Mouse (Mus musculus) heart, embryonic 12.5 days (tissue): Measurements from ENCODE around the gene Tmem69. TPM values are rescaled to one million over a fixed set of nuclear protein-coding genes. Genes with fewer than 3 reads are reported as not detected.

ENCODE experiments used
- ATAC-seq: fragments of 200-750 bp; cut with Nextera tagmentation; 2 replicates; pipeline ENCODE4 v1.8.0; 2017; ENCODE audit warnings: moderate TSS enrichment, moderate library complexity; ENCODE audit not compliant: insufficient number of reproducible peaks, low FRiP score
- H3K27ac ChIP-seq: fragments of 300-500 bp; sonication (generic); 2 replicates; pipeline ENCODE4 v1.5.1; 2016; ENCODE audit warnings: mild to moderate bottlenecking, moderate library complexity; ENCODE audit not compliant: poor library complexity, severe bottlenecking
- H3K27me3 ChIP-seq: fragments of 300-500 bp; sonication (generic); replicated peaks from 2 replicates; pipeline ENCODE4 v1.6.1; 2016; ENCODE audit warnings: mild to moderate bottlenecking, moderate library complexity
- H3K36me3 ChIP-seq: fragments of 300-500 bp; sonication (generic); 2 replicates; pipeline ENCODE4 v1.6.1; 2016; ENCODE audit warnings: mild to moderate bottlenecking, moderate library complexity
- H3K4me1 ChIP-seq: fragments of 300-500 bp; sonication (generic); replicated peaks from 2 replicates; pipeline ENCODE4 v1.6.1; 2016; ENCODE audit warnings: mild to moderate bottlenecking
- H3K4me2 ChIP-seq: fragments of 300-500 bp; sonication (generic); 2 replicates; pipeline ENCODE4 v1.6.1; 2016; ENCODE audit warnings: mild to moderate bottlenecking, moderate library complexity
- H3K4me3 ChIP-seq: fragments of 300-500 bp; sonication (generic); 2 replicates; pipeline ENCODE4 v1.5.1; 2016; ENCODE audit warnings: mild to moderate bottlenecking
- H3K9ac ChIP-seq: fragments of 300-500 bp; sonication (generic); 2 replicates; pipeline ENCODE4 v1.6.1; 2016; ENCODE audit warnings: mild to moderate bottlenecking, moderate library complexity
- H3K9me3 ChIP-seq: fragments of 300-500 bp; sonication (generic); replicated peaks from 2 replicates; pipeline ENCODE4 v1.6.1; 2016; ENCODE audit warnings: mild to moderate bottlenecking, moderate library complexity
- WGBS: fragments of 180-500 bp; shearing (Covaris S2); methylation state at CpG from one replicate; pipeline ENCODE4 v1.1.7; 2016; 5-methylcytosine and 5-hydroxymethylcytosine counted together
- polyA plus RNA-seq: library from polyadenylated mRNA; unstranded; fragments of >200 nt; fragmentation: Nextera tagmentation; extraction: Ambion mirVana; gene quantifications from 2 replicates; pipeline ENCODE4 v1.2.1, GENCODE M21; 2016

The Tmem69 gene
- polyA plus RNA-seq, 1 experiment from 2014 or later: 23.3 TPM

GRCm38 (mm10) chr4:116537737-116538136, 18.0 kb downstream of the Tmem69 start:
- no peak for ATAC-seq
- H3K9ac ChIP-seq: no peak overlapping the region
- no peak overlapping the region for H3K4me2 ChIP-seq
- 83% methylated on average over 3 of the region's 3 CpGs for WGBS
- no peak overlapping the region for H3K4me3 ChIP-seq
- no peaks in the 10 kb centered on the region for H3K27me3 ChIP-seq
- 0 out of 2 replicates have a peak, but pooled peaks cover 3% of the 10 kb centered on the region for H3K9me3 ChIP-seq
- H3K36me3 ChIP-seq: peaks cover 22% of the 10 kb centered on the region
- no peak overlapping the region for H3K27ac ChIP-seq
- no peaks in the 10 kb centered on the region for H3K4me1 ChIP-seq

GRCm38 (mm10) chr4:116536351-116536750, 19.4 kb downstream of the Tmem69 start:
- ATAC-seq: no peak
- H3K36me3 ChIP-seq: peaks cover 21% of the 10 kb centered on the region
- no peak overlapping the region for H3K27ac ChIP-seq

GRCm38 (mm10) chr4:116531109-116531508, 24.6 kb downstream of the Tmem69 start:
- no peak overlapping the region for H3K4me2 ChIP-seq
- WGBS: 55% methylated on average over 2 of the region's 2 CpGs
- peaks cover 22% of the 10 kb centered on the region for H3K36me3 ChIP-seq
- H3K27me3 ChIP-seq: no peaks in the 10 kb centered on the region
- H3K4me3 ChIP-seq: no peak overlapping the region
- H3K9ac ChIP-seq: no peak overlapping the region
- peaks cover 3% of the 10 kb centered on the region; the same call in 1 of the 2 replicates for H3K9me3 ChIP-seq
- H3K27ac ChIP-seq: no peak overlapping the region
- no peak for ATAC-seq
- no peaks in the 10 kb centered on the region for H3K4me1 ChIP-seq

More at GRCm38 (mm10) chr4:116536351-116536750, 19.4 kb downstream of the Tmem69 start:
- Histone ChIP-seq H3K4me2 (no peak overlapping the region), H3K9me3 (0 out of 2 replicates have a peak, but pooled peaks cover 3% of the 10 kb centered on the region), H3K27me3 (no peaks in the 10 kb centered on the region), H3K9ac (no peak overlapping the region), H3K4me3 (no peak overlapping the region), H3K4me1 (no peaks in the 10 kb centered on the region)

- Histone ChIP-seq H3K4me2 (peak within 1 kb of the TSS; percentile 74), H3K27ac (peak within 1 kb of the TSS; percentile 93), H3K27me3 (no peaks in the 10 kb centered on the region), H3K36me3 (peaks cover 8% of the 10 kb centered on the region), H3K9me3 (no peaks in the 10 kb centered on the region), H3K4me1 (peaks cover 10% of the 10 kb centered on the region), H3K4me3 (peak within 1 kb of the TSS; percentile 68), H3K9ac (peak within 1 kb of the TSS; percentile 84)
- ATAC-seq: peak; percentile 98
- WGBS: under 1% methylated on average over 55 of the region's 55 CpGs
These were observed 48.1 kb downstream of the Tmem69 start, which contains the start of gene Ipp for GRCm38 (mm10) chr4:116507425-116508218. TSS of gene Ipp (plus strand) at chr4:116507549.

GRCm38 (mm10) chr4:116506886-116507424, 48.8 kb downstream of the Tmem69 start:
- peak overlapping the region; percentile 68 for H3K4me3 ChIP-seq
- peak overlapping the region; percentile 5; the same call in 1 of the 2 replicates for H3K27ac ChIP-seq
- H3K9ac ChIP-seq: peak overlapping the region; percentile 84
- no peaks in the 10 kb centered on the region for H3K9me3 ChIP-seq
- no peaks in the 10 kb centered on the region for H3K27me3 ChIP-seq
- 24% methylated on average over 11 of the region's 11 CpGs for WGBS
- peak overlapping the region; percentile 74 for H3K4me2 ChIP-seq
- 0 out of 2 replicates have a peak, but pooled peaks have one; percentile 1 for ATAC-seq
- peaks cover 5% of the 10 kb centered on the region for H3K36me3 ChIP-seq
- peaks cover 10% of the 10 kb centered on the region for H3K4me1 ChIP-seq

Other genes with a start within 250 kb of the Tmem69 start
- gene Mast2, start 91.8 kb downstream of the Tmem69 start, polyA plus RNA-seq: 21.5 and 27.5 TPM in 2 replicates
- 17.8 and 18.7 TPM in 2 replicates for gene Ipp, start 48.4 kb downstream of the Tmem69 start, polyA plus RNA-seq
- 31.2 and 32.9 TPM in 2 replicates for gene Gpbp1l1, start 1.7 kb upstream of the Tmem69 start, polyA plus RNA-seq
- gene Ccdc17, start 40.7 kb upstream of the Tmem69 start, polyA plus RNA-seq: 3.1 and 3.4 TPM in 2 replicates
- gene Nasp, start 72.0 kb upstream of the Tmem69 start, polyA plus RNA-seq: 116 and 121 TPM in 2 replicates
- gene Akr1a1, start 95.7 kb upstream of the Tmem69 start, polyA plus RNA-seq: 550 and 559 TPM in 2 replicates
- 963 and 983 TPM in 2 replicates for gene Prdx1, start 129.6 kb upstream of the Tmem69 start, polyA plus RNA-seq
- 31.8 and 34.5 TPM in 2 replicates for gene Mmachc, start 152.5 kb upstream of the Tmem69 start, polyA plus RNA-seq
- 15.9 and 17.5 TPM in 2 replicates for gene Ccdc163, start 152.6 kb upstream of the Tmem69 start, polyA plus RNA-seq
- gene Tesk2, start 165.0 kb upstream of the Tmem69 start, polyA plus RNA-seq: 2.9 and 3.1 TPM in 2 replicates